Mouse (Mus musculus) cerebral cortex, adult 2 months (tissue): ENCODE measurements around the gene Nol6.

ENCODE experiments used
- WGBS: fragments of 180-500 bp; shearing (Covaris S2); methylation state at CpG from one replicate; pipeline ENCODE4 v1.1.7; 2018; 5-methylcytosine and 5-hydroxymethylcytosine counted together

The Nol6 gene

GRCm38 (mm10) chr4:41081733-41082132 lies 42.5 kb downstream of the Nol6 start:
- WGBS = 84% methylated on average over 5 of the region's 5 CpGs

- WGBS = 78% methylated on average over 6 of the region's 6 CpGs
These were observed 45.5 kb downstream of the Nol6 start for GRCm38 (mm10) chr4:41078726-41079125.

DNA sequence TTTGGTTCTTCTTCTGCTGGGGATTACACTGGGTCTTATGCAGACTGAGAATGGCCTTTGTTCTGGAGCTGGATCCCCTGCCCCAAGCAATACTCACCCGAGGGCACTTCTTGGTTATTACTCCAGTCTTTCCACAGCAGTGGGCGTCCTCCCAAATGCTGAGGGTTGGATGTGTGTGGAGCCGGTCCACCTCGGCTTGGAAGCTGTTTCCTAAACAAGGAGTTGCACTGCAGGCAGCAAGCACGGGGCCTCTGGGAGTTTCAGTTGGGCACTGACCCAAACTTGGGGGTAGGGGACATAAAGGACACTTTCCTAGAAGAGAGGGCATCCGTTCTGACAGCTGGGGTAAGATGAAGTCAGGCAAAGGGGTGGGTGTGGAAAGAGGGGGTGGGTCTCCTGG lies 49.8 kb downstream of the Nol6 start:
- 57% methylated on average over 6 of the region's 6 CpGs for WGBS

- WGBS = 87% methylated on average over 12 of the region's 12 CpGs
These were observed 51.0 kb downstream of the Nol6 start for GRCm38 (mm10) chr4:41073008-41073817.

- WGBS = 62% methylated on average over 14 of the region's 14 CpGs
These were observed 52.5 kb downstream of the Nol6 start for GRCm38 (mm10) chr4:41071500-41072429.

DNA sequence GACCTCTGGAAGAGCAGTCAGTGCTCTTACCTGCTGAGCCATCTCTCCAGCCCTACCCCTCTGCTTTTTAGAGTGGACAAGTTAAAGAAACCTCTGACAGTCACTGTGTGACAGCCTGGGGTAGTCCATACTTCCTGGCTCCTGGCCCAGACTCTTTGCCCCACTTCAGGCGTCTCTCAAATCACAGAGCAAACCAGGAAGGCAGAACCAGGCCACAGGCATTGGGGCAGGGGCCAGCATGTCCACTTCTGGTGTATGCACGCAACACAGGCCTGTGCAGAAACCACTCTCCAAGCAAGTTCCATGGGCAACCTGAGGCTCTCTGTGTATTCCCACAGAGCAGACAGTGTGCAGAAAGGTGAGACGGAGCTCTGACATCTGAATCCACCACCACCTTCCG lies 59.1 kb downstream of the Nol6 start:
- WGBS = 88% methylated on average over 4 of the region's 4 CpGs
